Mouse (Mus musculus): ENCODE measurements around the gene Rsf1.
A peak's percentile ranks its signal among the peaks of the same experiment; 100 is the strongest.

Gene Rsf1

GRCm38 (mm10) chr7:97631290-97631689, 51.6 kb downstream of the Rsf1 start:
- DNase-seq (ENCODE audit: low read depth) = no peak

GRCm38 (mm10) chr7:97632897-97633296, 53.2 kb downstream of the Rsf1 start:
- DNase-seq (ENCODE audit: low read depth) = peak; percentile 17

GRCm38 (mm10) chr7:97645060-97645459, 65.4 kb downstream of the Rsf1 start:
- no peak for DNase-seq (ENCODE audit: low read depth)

- DNase-seq (ENCODE audit: low read depth) = no peak
Observed at GRCm38 (mm10) chr7:97647656-97648055, 68.0 kb downstream of the Rsf1 start.

GRCm38 (mm10) chr7:97650729-97651128, 71.0 kb downstream of the Rsf1 start:
- no peak for DNase-seq (ENCODE audit: low read depth)

- no peak for DNase-seq (ENCODE audit: low read depth)
Observed at GRCm38 (mm10) chr7:97656144-97656543, 76.5 kb downstream of the Rsf1 start.

GRCm38 (mm10) chr7:97661634-97662033, 81.9 kb downstream of the Rsf1 start:
- DNase-seq (ENCODE audit: low read depth) = no peak

GRCm38 (mm10) chr7:97679239-97679638, 99.5 kb downstream of the Rsf1 start:
- DNase-seq (ENCODE audit: low read depth) = peak; percentile 71

- DNase-seq (ENCODE audit: low read depth) = no peak
Observed at GRCm38 (mm10) chr7:97687831-97688230, 108.1 kb downstream of the Rsf1 start.

- no peak for DNase-seq (ENCODE audit: low read depth)
Observed at GRCm38 (mm10) chr7:97695441-97695840, 115.8 kb downstream of the Rsf1 start.

GRCm38 (mm10) chr7:97696133-97696505, 116.4 kb downstream of the Rsf1 start:
- DNase-seq (ENCODE audit: low read depth) = no peak

GRCm38 (mm10) chr7:97696506-97697254, 117.0 kb downstream of the Rsf1 start, which contains the start of gene Clns1a:
Gene Clns1a (plus strand): TSS chr7:97696634.
- DNase-seq (ENCODE audit: low read depth) = peak; percentile 94

- no peak for DNase-seq (ENCODE audit: low read depth)
Observed at GRCm38 (mm10) chr7:97700173-97700572, 120.5 kb downstream of the Rsf1 start.

- no peak for DNase-seq (ENCODE audit: low read depth)
Observed at GRCm38 (mm10) chr7:97701106-97701505, 121.4 kb downstream of the Rsf1 start.

GRCm38 (mm10) chr7:97707123-97707522, 127.4 kb downstream of the Rsf1 start:
- DNase-seq (ENCODE audit: low read depth) = no peak

- no peak for DNase-seq (ENCODE audit: low read depth)
Observed at GRCm38 (mm10) chr7:97707809-97708208, 128.1 kb downstream of the Rsf1 start.

- DNase-seq (ENCODE audit: low read depth) = no peak
Observed at GRCm38 (mm10) chr7:97709204-97709603, 129.5 kb downstream of the Rsf1 start.

GRCm38 (mm10) chr7:97714651-97715050, 135.0 kb downstream of the Rsf1 start:
- no peak for DNase-seq (ENCODE audit: low read depth)

- DNase-seq (ENCODE audit: low read depth) = no peak
Observed at GRCm38 (mm10) chr7:97717326-97717725, 137.6 kb downstream of the Rsf1 start.

GRCm38 (mm10) chr7:97719078-97719477, 139.4 kb downstream of the Rsf1 start:
- no peak for DNase-seq (ENCODE audit: low read depth)

GRCm38 (mm10) chr7:97720109-97720508, 140.4 kb downstream of the Rsf1 start:
- DNase-seq (ENCODE audit: low read depth) = no peak

GRCm38 (mm10) chr7:97722278-97722918, 142.7 kb downstream of the Rsf1 start:
- DNase-seq (ENCODE audit: low read depth) = no peak

- no peak for DNase-seq (ENCODE audit: low read depth)
Observed at GRCm38 (mm10) chr7:97723646-97724538, 144.2 kb downstream of the Rsf1 start.

Measured in induced T-regulatory cell, adult 2 months (primary cell).